Mouse (Mus musculus) layer of hippocampus, adult 8-10 months (tissue): ENCODE results near the gene Rpp38. TPM values are rescaled to one million over a fixed set of nuclear protein-coding genes. Genes with fewer than 3 reads are reported as not detected.

ENCODE experiments used
- DNase-seq, 2 experiments: peaks; one replicate each; pipeline ENCODE4 v3.0.0; 2022; ENCODE audit warnings: low spot score in 2 of 2
- total RNA-seq, 4 experiments: library from RNA; stranded (reverse); gene quantifications; 2 replicates each; pipeline ENCODE4 v1.2.4; 2022

Gene Rpp38
- 10 to 100 TPM in 2 of 4 experiments, 1 to 10 TPM in 2; 8.3 to 14.4 (median 10.2) TPM for total RNA-seq

DNA sequence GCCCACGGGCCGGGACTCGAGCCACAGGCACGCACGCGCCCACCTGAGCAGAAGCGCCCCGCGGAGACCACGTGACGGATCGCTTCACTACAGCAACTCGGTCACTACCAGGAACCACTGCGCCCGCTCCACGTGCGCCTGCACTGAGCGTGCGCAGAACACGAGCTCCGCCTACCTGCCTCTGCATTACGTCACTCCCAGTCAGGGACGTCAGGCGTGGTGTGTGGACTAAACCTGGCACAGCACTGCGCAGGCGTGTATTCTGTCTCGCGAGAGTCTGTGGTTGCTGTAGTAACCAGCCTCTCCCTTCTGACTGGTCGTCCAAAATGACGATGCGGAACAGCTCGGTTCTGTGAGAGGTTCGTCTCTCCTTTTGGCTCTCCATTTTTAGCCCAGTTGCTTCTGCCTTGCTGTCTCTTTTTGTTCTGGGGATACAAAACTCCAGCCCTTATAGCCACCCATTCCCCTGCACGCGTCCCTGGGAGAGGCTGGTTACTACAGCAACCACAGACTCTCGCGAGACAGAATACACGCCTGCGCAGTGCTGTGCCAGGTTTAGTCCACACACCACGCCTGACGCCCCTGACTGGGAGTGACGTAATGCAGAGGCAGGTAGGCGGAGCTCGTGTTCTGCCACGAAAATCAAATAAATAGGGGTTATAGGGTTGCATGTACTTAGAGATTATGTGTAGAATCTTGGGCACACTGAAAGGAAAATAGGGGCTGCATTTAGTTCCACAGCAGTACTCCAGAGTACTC lies at the start of gene Rpp38:
Gene Rpp38, minus strand, starts transcription at position 160 of the 759 bp plus-strand sequence.
- peak; percentile 99 for DNase-seq

- no peak for DNase-seq
These were observed 32.7 kb upstream of the Rpp38 start for GRCm38 (mm10) chr2:3365127-3365526.

DNA sequence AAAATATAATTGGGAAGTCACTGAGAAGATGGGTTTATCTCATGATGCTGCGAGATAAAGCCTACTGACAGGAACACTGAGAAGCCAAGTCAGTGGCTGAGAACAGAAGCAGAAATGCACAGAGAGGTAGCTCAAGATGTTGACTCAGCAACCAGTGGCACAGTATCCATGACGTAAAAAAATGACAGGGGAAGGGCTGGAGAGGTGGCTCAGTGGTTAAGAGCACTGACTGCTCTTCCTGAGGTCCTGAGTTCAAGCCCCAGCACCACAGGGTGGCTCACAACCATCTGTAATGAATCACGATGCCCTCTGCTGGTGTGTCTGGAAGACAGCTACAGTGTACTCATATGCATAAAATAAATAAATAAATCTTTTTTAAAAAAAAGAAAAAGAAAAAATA lies 28.6 kb upstream of the Rpp38 start:
- no peak for DNase-seq

GRCm38 (mm10) chr2:3357887-3358286 lies 25.4 kb upstream of the Rpp38 start:
- DNase-seq = no peak

- no peak for DNase-seq
These were observed 23.9 kb upstream of the Rpp38 start for GRCm38 (mm10) chr2:3356311-3356710.

DNA sequence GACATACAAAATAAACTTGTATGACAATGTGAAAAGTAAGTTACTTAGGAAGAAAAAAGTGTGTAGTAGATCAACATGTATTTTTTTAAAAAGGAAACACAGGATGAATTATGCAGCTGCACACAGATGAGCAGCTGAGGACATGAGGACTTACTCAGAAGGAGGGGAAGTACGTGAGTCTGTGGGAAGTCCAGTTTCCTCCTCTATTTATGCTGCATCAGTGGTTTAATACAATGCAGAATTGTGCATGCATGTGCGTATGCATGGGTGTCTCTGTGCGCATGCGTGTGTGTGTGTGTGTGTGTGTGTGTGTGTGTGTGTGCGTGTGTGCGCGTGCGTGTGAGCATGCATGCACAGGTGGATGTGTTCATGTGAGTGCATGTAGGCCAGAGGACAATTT lies 23.4 kb upstream of the Rpp38 start:
- DNase-seq = no peak

DNA sequence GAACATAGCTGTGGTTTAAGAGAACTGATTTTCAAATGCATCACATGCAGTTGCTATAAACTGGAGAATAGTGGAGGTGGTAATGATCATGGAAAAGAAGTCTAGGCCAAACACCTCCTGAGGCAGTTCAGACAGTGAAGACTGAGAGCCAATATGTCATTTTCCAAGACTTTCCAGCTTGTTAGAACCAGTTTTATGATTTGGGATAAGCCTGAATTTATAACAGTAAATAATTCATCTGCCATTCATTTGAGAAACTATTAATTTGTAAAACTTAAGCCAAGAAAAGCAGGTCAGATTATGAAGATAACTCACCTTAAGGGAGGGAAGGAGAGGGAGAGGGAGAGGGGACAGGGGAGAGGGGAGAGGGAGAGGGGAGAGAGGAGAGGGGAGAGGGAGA lies 20.7 kb upstream of the Rpp38 start:
- no peak for DNase-seq

- no peak for DNase-seq
These were observed 16.5 kb upstream of the Rpp38 start for GRCm38 (mm10) chr2:3348919-3349318.

- no peak for DNase-seq
These were observed 16.0 kb upstream of the Rpp38 start for GRCm38 (mm10) chr2:3348422-3348821.

DNA sequence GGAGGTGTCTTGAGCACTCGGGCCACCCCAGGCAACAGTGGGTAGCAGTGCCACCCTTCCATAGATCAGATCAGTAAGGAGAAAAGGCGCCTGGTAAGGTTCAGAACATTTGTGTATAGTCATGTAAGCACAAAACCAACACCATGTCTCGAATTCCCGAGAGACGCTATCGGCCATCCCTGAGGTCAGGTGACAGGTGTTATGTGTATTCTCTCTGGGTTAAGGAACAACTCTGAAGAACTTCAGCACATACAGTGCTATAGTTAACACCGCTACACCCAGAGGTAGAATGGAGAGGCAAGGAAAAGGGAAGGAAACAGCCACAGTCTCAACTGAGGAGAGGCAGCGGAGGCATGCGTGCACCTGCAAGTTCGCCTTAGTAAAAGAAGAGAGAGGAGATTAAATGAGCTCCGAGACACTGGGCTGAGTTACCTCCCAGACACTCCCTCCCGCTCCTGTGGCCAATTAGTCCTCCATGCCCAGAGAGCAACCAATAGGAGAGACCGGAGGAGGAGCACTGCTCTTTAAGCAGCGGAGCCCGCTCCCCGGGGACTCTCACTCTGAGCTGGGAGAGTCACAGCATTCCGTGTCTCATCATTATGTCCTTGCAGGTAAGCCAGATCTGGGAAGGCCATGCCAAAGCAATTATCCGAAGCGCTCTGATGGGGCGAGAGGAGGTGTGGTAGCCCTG lies 3.3 kb upstream of the Rpp38 start, which contains the start of gene Acbd7:
Gene Acbd7, plus strand, starts transcription at position 558 of the 691 bp plus-strand sequence.
- peak; percentile 54 to 60 for DNase-seq

DNA sequence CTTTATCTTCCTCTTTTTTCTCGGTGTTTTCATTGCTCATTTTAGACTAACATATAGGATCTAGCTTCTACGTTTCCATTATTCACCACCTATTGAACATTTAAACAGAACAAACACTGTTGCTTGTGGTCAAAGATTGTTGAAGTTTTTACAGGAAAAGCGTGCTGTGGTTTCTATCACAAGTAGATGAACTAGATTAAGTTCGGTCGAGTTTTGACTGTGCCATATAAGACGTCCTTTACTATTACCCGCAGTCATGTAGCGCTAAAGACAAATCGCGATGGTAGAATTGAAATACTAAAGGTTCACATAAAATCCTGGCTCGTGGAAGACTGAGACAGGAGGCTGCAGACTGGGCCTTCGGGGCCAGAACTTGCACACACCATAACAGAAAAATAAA lies 1.3 kb upstream of the Rpp38 start:
- no peak for DNase-seq

GRCm38 (mm10) chr2:3332056-3332455 lies 387 bp downstream of the Rpp38 start:
- no peak for DNase-seq

GRCm38 (mm10) chr2:3331071-3331703 lies 1.3 kb downstream of the Rpp38 start:
- peak in 1 of 2 experiments; percentile 21 for DNase-seq

DNA sequence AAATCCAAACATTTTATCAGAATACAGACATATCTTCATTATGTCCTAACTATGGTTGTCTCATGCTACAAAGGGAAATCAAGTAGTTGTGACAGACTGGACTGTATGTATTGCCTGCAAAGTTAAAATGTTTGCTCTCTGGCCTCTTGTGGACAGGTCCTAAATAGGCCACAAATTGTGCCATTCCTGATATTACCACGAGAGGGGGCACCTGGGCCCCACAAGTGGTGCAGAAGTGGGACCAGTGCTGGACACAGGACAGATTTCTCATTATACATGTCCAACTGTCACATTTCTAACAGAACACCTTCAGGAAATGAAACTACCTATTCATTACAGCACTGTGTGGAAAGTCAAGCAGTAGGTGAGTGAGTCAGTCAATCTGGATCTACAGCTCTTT lies 5.1 kb downstream of the Rpp38 start:
- DNase-seq = peak in 1 of 2 experiments; percentile 26

DNA sequence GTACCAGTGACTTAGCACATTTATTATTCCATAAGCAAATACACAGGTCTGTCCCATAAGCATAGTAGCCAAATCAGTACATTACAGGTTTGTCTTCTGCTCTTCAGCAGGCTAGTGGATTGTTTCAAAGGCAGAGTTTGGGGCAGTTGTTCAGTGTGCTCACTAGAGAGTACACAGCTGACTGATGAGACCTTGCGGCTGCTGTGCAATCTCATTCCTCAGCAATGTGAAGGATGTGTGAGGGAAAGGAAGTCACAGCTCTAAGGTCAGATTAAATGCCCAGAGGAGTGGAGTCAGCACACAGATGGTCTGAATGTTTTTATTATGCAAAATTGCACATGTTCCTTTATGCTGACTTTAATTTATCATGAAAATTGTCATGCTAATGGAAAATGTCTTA lies 5.9 kb downstream of the Rpp38 start:
- DNase-seq = no peak

DNA sequence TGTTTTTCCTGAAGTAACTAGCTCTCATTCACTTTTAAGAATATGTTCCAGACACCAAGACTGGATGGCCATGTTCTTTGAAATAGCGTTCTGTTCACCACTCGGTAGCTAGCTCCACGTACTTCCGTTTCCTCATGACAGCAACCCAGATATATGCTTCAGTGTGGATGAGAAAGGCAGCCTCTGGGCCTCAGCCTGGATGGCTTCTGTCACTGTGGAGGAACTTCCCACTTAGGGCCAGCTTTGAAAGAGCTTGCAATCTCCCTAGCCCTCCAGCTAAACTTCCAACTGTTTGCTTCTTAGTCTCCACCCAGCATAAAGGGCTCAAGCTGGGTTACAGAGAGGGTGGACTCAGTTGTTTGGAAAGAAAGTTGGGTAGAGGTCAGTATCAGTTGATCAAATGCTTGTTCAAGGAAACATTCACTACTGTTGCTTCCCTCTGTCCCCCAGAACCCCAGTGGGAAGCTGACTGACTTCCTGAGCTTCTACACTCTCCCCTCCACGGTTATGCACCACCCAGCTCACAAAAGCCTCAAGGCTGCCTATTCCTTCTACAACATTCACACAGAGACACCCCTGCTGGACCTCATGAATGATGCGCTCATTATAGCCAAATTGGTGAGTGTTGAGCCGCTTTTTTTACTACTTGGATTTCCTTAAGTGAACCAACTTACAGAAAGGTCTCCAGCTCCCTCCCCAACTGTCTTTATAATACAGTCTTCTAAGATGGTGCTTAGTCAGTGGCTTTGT lies 7.9 kb downstream of the Rpp38 start:
- DNase-seq = no peak

- DNase-seq = no peak
These were observed 9.3 kb downstream of the Rpp38 start for GRCm38 (mm10) chr2:3323132-3323531.

DNA sequence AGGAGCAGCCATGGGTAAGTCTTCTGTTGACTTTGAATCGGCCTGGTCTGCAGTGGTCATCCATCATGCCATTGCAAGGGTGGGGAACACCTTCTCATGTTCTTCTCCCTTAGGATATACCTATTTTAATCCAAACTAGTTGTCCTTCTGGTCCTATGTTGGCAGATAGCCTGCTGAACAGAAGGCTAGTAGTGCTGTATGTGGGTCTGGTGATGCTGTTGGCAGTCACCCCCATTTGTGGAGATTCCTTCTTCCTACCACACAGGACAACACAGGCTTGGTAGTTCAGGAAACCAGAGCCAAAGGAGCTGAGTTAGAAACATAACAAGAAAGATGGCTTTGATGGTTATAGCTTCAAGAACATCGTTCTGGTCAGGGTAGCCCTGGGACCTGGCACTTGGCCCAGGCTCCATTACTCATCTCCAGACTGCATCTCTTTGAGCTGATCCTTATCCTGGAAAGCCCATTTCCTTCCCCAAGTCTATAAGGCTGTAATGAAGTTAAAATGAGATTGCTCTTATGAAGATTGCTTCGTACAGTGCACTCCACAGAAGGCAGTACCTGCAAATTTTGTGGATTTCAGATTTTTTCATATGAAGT lies 26.9 kb downstream of the Rpp38 start:
- DNase-seq = peak; percentile 34 to 45

- DNase-seq = no peak
These were observed 36.6 kb downstream of the Rpp38 start for GRCm38 (mm10) chr2:3295826-3296225.

- DNase-seq = no peak
These were observed 40.3 kb downstream of the Rpp38 start for GRCm38 (mm10) chr2:3292170-3292569.

- DNase-seq = no peak
These were observed 42.9 kb downstream of the Rpp38 start for GRCm38 (mm10) chr2:3289581-3289980.
